Mouse (Mus musculus) lung, postnatal 4 days (tissue): ENCODE measurements around the gene Trim7.
"Not testable (repeated sequence)": the region's sequence is repeated elsewhere in the genome, so short reads cannot be mapped to it uniquely, and the experiment has no call there.

Experiments used
- DNase-seq, 2 experiments: peaks; one replicate each; pipeline ENCODE4 v3.0.0; 2021

Trim7 gene

DNA sequence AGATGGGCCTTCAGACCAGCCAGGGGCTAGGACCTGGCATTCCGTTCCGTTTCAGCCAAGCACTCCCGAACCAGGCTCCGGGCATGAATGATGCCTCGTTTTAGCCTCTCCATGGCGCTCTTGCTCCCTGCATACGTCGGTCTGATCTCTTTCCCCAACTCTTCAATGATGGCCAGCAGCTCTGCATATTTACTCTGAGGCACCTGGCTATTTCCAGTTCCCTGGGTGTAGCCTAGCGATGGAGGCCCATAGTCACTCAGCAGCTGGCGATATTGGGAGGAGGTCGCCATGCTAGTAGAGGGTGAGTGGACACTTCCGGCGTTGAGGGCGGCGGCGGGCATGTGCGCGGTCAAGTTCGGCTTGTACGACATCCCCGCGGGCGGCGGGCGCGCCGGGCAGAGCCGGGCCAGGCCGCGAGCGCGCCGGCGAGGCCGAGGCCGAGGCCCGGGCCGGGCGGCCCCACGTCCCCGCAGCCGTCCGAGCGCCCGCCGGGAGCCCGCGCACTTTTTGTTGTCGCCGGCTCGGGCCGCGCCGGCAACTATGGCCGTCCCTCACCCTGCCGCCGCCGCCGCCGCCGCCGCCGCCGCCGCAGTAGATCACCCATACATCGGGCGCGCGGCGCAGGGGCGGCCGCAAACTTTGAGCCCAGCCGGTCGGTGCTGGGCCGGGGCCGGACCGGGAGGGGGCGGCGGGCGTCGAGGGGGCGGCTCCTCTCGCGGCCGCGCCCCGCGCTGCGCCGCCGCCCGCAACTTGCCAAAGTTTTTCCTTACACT, at the start of gene Trim7, which contains the start of gene Gm12184:
TSS of gene Trim7 (plus strand) at position 162 of the 773 bp plus-strand sequence.
TSS of gene Gm12184 (minus strand) at position 677 of the 773 bp plus-strand sequence.
- DNase-seq: peak in 1 of 2 experiments; percentile 60

GRCm38 (mm10) chr11:48776664-48777063, 49.3 kb upstream of the Trim7 start:
- peak in 1 of 2 experiments; percentile 40 for DNase-seq

DNA sequence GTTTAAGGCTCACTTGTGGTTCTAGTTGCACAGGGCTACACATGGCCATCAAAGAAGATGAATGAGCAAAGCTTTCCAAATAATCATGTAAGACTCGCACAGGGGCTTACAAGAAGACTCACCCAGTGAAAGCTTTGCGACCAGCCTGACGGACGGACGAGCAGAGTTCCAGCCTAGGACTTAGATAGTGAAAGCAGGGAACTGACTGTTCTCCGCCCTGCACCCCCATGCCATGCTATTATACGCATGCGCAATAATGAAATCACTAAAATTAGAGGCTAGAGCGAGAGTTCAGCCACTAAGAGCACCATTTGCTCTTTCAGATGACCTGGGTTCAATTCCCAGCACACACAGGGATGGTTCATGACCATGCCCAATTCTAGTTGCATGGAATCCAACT, 48.6 kb upstream of the Trim7 start:
- DNase-seq: no peak

DNA sequence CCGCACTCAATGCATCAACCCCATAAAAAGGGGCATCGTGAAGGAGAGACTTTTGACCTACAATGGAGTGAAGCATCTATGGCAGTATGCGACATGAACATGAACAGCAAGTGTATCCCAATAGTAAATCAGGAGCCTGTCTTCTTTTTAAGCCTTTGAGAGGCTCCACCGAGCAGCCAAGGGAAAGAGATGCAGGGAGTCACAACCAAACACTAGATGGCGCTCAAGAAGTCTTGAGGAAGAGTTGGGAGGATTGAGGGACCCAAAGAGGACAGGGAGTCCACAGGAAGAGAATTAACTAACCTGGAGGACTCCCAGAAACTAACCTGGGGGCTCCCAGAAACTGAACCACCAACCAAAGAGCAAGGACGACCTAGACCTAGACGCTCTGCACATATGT, 46.5 kb upstream of the Trim7 start:
- DNase-seq: peak in 1 of 2 experiments; percentile 50

GRCm38 (mm10) chr11:48782243-48782642, 43.7 kb upstream of the Trim7 start:
- no peak for DNase-seq

DNA sequence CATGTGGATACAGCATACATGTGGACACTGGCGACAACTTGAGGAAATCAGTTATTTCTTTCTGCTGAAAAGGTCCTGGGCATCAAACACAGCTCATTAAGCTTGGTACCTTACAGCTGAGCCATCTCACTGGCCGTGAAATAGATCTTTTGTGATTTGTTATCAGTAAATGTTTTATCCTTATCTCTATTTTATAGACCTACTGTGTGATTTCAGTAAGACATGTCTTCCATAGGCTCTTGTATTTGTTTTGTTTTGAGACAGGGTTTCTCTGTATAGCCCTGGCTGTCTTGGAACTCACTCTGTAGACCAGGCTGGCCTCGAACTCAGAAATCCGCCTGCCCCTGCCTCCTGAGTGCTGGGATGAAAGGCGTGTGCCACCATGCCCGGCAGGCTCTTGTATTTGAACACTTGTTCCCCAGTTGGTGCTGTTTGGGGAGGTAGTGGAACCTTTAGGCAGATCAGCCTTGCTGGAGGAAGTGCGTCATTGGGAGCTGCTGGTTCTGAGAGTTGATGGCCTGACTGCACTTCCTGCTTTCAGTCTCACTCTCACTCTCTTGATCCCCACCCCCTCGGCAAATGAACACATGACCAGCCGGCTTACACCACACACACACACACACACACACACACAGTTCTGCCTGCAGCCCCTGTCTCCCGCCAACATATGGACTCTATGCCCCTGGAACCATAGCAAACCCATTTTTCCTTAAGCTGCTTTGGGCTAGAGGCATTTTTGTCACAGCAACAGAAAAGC, 38.3 kb upstream of the Trim7 start:
- DNase-seq: peak; percentile 63 to 70

DNA sequence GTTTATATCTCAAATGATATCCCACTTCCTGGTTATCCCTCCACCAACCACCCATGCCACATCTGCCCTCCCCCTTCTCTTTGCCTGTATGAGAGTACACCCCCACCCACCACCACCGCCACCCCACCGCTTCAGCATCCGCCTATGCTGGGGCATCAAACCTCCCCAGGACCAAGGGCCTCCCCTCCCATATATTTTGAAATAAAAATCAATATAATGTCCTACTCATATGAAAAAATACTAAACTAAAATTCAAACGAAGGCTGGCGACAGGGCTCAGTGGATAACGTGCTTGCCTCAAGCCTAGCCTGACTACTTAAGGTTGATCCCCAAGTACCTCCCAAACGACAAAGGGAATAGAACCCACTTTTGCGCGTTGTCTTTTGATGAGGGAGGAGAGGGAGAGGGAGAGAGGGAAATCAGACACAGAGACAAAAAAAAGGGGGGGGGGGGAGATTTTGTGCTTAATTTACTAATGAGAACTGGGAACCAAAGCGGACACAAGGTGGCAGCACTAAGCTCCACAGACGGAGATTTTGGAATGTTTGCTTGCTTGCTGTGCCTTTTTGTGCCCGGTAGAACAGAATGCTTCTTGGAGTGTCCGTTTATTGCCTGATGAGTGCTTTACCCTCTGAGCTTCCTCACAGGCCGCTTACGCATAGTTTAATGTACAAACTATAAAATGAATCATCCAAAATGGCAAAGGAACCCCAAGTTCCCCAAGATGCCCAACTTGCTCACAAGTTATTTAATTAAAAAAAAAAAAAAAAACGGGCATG, 37.4 kb upstream of the Trim7 start:
- DNase-seq: peak; percentile 73 to 85

GRCm38 (mm10) chr11:48789215-48789614, 36.7 kb upstream of the Trim7 start:
- no peak for DNase-seq

DNA sequence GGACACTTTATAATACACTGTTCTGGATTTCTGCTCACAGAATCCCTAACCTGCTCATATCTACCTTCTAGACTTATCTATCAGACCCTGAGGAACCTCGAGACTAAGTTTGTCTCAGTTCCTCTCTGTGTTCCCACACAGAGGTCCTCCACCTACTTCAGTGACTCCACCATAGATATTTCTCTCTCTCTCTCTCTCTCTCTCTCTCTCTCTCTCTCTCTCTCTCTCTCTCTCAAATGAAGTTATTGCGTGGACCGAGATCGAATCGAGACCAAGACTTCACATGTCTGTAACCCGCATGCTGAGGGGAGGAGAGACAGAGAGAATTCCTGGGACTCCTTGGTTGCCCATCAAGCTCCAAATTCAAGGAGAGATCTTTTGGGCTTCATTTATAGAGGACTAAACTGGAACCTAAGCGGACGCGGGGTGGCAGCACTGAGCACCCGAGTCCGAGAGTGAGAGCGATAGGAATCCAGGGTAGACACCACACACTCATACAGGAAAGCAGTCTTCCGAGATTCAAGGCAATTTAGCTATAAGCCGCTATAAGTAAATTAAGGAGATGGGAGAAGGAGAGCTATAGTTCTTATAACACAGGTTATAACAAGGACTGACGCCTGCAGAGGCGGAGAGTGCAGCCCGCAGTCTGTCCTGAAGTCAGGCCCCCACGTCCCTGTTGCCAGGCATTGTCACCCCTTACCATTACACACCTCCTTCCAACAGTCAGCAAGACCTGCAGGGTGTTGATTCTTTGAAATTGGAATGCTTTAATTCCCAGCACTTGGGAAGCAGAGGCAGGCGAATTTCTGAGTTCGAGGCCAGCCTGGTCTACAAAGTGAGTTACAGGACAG, 35.7 kb upstream of the Trim7 start:
- peak; percentile 82 to 89 for DNase-seq

DNA sequence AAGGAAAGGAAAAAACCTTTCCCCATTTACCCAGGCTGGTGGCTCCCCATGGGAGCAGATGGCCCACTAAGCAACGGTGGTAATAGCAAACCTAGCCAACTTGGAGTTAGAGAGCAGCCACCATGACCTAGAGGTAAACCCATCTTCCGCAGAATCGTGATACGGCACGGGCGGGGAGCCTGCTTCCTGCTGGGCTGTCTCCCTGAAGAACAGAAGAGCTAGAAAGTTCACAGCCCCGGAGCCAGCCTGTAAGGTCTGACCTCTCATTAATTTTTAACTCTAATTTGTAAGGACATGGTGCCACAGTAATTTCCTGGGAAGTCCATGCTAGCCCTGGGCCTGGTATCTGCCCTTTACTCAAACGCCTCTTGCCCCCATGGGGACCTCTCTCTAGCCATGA, 35.0 kb upstream of the Trim7 start:
- DNase-seq: no peak

- not testable (repeated sequence) for DNase-seq
Measured at GRCm38 (mm10) chr11:48791894-48792293, 34.0 kb upstream of the Trim7 start.

DNA sequence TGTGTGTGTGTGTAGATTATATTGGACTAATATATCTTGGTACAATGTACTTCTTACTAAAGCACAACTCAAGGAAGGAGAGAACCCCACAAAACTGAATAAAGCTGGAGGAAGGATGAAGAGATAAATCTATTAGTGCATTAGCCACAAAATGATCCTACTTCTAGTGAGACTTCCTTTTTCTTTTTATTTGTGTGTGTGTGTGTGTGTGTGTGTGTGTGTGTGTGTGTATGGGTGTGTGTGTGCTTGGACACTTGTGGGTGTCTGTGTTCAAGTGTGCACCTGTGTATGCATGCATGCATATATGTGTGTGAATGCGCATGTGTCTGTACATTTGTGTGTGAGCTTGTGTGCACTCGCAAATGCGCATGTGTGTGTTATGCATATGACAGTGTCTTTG, 32.8 kb upstream of the Trim7 start:
- no peak for DNase-seq

DNA sequence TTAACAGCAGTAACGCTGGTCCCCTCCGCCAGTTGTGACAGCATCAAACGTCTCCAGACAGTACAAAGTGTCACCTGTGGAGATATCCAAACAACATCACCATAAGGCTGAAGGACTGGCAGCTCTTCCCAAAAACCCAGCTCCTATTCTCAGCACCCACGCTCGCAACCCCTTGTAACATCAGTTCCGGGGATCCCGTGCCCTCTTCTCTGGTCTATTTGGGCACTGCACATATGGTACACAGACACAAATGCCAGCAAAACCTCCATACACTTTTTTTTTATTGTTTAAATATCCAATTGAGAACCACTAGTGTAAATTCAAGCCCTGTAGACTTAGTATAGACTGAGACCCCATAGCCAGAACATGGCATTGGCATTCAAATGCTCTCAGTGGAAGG, 30.7 kb upstream of the Trim7 start:
- DNase-seq: no peak

GRCm38 (mm10) chr11:48796290-48796689, 29.6 kb upstream of the Trim7 start:
- no peak for DNase-seq

DNA sequence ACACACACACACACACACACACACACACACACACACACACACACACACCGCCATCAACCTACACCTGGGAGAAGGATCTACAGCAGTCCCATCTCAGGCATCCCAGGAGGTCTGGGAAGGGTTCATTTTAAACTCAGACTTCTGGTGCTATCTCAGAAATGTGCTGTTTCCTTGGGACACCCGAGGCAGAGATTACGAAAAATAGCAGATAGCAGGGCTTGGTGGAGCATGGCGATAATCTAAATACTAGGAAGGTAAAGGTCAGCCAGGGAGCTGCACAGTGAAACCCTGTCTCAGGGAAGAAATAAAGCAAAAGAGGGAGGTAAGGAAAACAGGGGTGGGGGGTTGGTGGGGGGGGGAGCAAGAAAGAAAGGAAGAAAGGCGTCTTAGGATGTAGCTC, 28.7 kb upstream of the Trim7 start:
- DNase-seq: no peak

GRCm38 (mm10) chr11:48798308-48798707, 27.6 kb upstream of the Trim7 start:
- no peak for DNase-seq

- peak in 1 of 2 experiments; percentile 41 for DNase-seq
Measured at GRCm38 (mm10) chr11:48798984-48799920, 26.7 kb upstream of the Trim7 start.

DNA sequence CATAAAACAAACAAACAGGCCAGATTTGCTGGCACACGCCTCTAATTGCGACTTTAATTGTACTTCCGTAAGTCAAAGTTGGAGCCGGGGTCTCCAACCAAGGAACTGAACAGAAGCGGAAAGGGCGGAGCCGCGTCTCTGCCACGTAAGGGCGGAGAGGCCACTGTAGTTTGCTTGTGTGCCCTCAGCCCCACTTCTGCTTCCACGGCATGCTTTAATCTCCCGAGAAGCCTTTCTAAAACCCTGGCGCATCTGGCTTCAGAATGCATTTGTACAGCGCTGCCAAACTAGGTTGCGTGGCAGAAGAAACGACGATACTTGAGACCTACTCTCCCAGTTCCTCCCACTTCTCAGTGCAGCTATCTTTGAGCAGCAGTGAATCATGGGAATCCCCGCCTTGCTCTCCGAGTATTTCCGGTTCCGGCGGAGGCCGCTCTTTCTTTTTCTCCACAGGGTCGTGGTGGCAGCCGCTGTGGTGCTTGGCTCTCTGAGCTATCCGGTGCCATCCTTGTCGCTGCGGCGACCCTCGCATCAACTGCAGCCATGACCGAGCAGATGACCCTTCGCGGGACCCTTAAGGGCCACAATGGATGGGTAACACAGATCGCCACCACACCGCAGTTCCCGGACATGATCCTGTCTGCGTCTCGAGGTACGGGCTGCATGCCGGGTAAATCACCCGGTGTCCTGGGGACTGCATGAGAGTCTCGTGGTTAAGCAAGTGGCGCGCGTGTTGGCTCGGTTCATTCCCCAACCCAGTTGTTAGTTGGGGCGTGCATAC, 25.8 kb upstream of the Trim7 start, which contains the start of gene Rack1:
TSS of gene Rack1 (plus strand) at position 412 of the 781 bp plus-strand sequence.
- peak; percentile 91 to 92 for DNase-seq

GRCm38 (mm10) chr11:48801831-48802772, 23.8 kb upstream of the Trim7 start:
- DNase-seq: no peak
